Mouse (Mus musculus) embryonic facial prominence, embryonic 11.5 days (tissue): Measurements from ENCODE around the gene Lmx1b. TPM values are rescaled to one million over a fixed set of nuclear protein-coding genes. Genes with fewer than 3 reads are reported as not detected.

Source experiments
- ATAC-seq: fragments of 200-750 bp; cut with Nextera tagmentation; replicated peaks from 2 replicates; pipeline ENCODE4 v1.8.0; 2017; ENCODE audit warnings: low read depth; ENCODE audit not compliant: insufficient number of reproducible peaks, low FRiP score, low TSS enrichment
- DNase-seq: peaks from one replicate; pipeline ENCODE4 v3.0.0-alpha.2; 2015; ENCODE audit warnings: low spot score
- H3K27ac ChIP-seq: fragments of 300-500 bp; sonication (generic); replicated peaks from 2 replicates; pipeline ENCODE4 v1.5.1; 2014; ENCODE audit warnings: mild to moderate bottlenecking, low read depth, low read length, control low read depth
- H3K27me3 ChIP-seq: fragments of 300-500 bp; sonication (generic); 2 replicates; pipeline ENCODE4 v1.6.1; 2014; ENCODE audit warnings: mild to moderate bottlenecking, low read length, moderate library complexity, mixed read lengths; ENCODE audit not compliant: control insufficient read depth, insufficient read depth
- H3K36me3 ChIP-seq: fragments of 300-500 bp; sonication (generic); replicated peaks from 2 replicates; pipeline ENCODE4 v1.6.1; 2014; ENCODE audit warnings: low read depth, mild to moderate bottlenecking, low read length, moderate library complexity, mixed read lengths; ENCODE audit not compliant: control insufficient read depth, insufficient read depth
- H3K4me1 ChIP-seq: fragments of 300-500 bp; sonication (generic); 2 replicates; pipeline ENCODE4 v1.6.1; 2014; ENCODE audit warnings: low read length, mixed read lengths; ENCODE audit not compliant: control insufficient read depth, insufficient read depth
- H3K4me2 ChIP-seq: fragments of 300-500 bp; sonication (generic); 2 replicates; pipeline ENCODE4 v1.6.1; 2014; ENCODE audit warnings: low read depth, mild to moderate bottlenecking, control low read depth, low read length, moderate library complexity
- H3K4me3 ChIP-seq: fragments of 300-500 bp; sonication (generic); 2 replicates; pipeline ENCODE4 v1.5.1; 2014; ENCODE audit warnings: low read depth, low read length, control low read depth
- H3K9ac ChIP-seq: fragments of 300-500 bp; sonication (generic); replicated peaks from 2 replicates; pipeline ENCODE4 v1.6.1; 2014; ENCODE audit warnings: mild to moderate bottlenecking, control low read depth, low read length
- H3K9me3 ChIP-seq: fragments of 300-500 bp; sonication (generic); replicated peaks from 2 replicates; pipeline ENCODE4 v1.6.1; 2016; ENCODE audit warnings: mild to moderate bottlenecking, low read length, inconsistent platforms, mixed read lengths; ENCODE audit not compliant: control insufficient read depth
- WGBS: fragments of 180-500 bp; shearing (Covaris S2); extraction: QIAGEN DNeasy Blood & Tissue Kit; methylation state at CpG from one replicate; pipeline ENCODE4 v1.1.7; 2014; 5-methylcytosine and 5-hydroxymethylcytosine counted together
- polyA plus RNA-seq: library from polyadenylated mRNA; unstranded; fragments of >200 nt; fragmentation: Nextera tagmentation; extraction: Ambion mirVana; gene quantifications from 2 replicates; pipeline ENCODE4 v1.2.1, GENCODE M21; 2014

Gene Lmx1b
- polyA plus RNA-seq, 1 experiment from 2014 or later = 1.2 TPM

DNA sequence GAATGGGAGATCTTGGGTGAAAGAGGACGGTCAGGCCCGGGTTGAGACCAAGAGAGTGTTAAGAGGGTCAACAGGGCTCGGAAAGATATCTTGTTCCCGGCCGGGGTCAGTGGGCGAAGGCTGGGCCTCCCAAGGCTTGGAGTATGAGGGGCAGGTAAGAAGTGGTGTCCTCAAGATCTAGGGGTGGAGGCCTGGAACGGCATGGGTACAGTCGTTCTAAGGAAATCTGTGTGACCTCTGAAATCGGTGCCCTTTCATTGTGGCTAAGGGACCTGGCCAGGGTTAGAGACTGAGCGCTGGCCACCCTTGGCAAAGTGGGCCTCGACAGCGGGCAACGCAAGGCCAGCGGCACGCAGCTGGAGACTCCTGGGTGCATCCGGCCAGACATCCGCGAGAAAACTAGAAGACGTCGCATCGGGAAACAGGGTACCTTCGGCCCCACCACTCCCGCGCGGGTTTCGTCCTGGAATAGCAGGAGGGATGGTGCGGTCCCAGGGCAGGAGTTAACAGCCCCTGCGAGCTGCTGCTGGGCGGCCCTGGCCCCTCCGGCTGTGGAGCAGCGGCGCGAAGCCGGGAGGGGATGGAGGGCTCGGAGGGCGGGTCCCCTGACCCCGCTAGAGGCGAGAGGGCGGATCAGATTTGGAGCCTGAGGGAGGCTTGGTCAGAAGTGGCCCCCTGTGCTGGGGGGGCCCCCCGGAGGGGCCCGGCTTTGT is 1.7 kb upstream of the Lmx1b start:
- Histone ChIP-seq H3K27ac (no peak overlapping the region), H3K9me3 (no peaks in the 10 kb centered on the region), H3K4me2 (peak overlapping the region; percentile 40), H3K4me1 (peaks cover 6% of the 10 kb centered on the region), H3K9ac (0 out of 2 replicates have a peak overlapping the region, but pooled peaks have one; percentile 5), H3K27me3 (peaks cover 94% of the 10 kb centered on the region), H3K4me3 (peak overlapping the region; percentile 42), H3K36me3 (no peaks in the 10 kb centered on the region)
- DNase-seq = no peak
- WGBS = under 1% methylated on average over 41 of the region's 41 CpGs
- no peak for ATAC-seq

DNA sequence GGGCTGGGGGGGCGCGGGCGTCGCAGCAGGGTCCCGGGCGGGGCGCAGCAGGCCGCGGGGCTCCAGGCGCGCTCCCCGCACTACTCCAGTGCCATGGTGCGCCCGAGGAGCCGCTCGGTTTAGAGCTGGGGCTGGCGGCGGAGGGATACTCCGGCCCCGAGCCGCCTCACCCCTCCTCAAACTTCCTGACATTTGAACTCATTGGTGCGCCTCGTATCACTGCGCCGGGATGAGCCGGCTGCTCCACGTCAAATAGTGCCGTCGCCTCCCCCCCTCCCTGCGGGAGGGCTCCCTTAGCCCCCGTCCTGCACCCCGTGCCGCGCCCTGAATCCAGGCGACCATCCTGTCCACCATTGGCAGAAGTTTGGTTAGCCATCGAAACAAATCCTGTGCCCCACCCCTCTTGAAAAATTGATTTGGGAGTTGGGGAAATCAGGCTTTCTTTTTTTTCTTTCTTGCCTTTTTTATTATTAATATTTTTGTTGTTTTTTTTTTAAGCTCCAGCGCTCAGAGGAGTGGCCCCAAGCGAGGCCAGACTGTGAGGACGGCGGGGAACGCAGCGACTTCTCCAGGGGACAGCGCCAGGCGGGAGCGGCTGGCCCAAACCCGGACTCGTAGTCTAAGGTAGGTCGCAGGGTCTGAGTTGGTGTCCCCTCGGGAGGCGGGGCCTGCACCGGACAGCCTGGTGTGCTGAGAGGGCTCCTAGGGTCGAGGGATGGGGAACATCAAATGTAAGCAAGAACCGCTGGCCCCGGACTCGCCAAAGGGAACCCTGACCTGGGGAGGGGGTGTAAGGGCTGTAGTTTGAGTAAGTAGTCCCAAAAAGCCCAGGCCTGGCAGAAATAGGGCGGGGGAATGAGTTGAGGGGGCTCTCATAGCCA is 907 bp upstream of the Lmx1b start:
- ATAC-seq = no peak

DNA sequence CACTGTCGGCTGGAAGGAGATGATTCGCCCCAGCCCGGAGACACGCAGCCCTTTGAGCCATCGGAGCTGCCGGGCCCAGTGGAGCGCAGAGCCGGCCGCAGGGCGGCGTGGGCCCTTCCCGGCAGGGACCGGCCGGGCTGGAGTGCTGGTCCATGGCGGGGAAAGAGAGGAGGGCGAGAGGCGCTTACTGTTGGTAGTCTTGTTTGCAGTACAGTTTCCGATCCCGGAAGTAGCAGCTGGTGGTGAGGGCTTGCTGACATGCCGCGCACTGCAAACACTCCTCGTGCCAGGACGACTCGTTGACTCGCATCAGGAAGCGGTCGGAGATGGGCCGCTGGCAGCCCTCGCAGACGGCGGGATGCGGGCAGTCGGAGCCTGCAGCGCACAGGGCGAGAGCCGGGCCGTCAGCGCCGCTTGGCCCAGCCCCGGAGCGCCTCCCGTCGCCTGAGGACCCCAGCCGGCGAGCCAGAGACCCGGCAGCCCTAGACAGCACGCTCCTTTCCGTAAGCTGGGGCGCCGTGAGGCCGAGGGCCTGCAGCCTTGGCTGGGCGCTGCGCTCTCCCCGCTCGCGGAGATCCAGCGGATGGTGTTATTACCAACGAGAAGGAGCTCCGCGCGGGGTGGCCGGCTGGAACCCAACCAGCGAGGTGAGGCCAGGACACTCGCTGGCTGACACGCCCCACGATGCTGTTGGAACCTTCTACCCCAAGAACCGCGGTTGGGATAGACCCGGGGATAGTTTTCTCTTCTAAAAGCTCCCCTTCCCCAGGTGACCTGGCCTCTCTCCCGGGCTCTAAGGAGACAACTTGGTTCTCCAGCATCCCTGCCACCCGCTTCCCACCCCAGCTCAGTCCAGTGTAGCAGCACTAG is 775 bp downstream of the Lmx1b start:
- DNase-seq = no peak
- Histone ChIP-seq H3K36me3 (no peaks in the 10 kb centered on the region), H3K4me3 (peak overlapping the region; percentile 42), H3K4me1 (peaks cover 6% of the 10 kb centered on the region), H3K4me2 (peak overlapping the region; percentile 37), H3K9ac (peak overlapping the region; percentile 10), H3K27ac (no peak overlapping the region), H3K9me3 (no peaks in the 10 kb centered on the region), H3K27me3 (peaks cover 84% of the 10 kb centered on the region)
- no peak; the same call in 1 of the 2 replicates for ATAC-seq
- WGBS = under 1% methylated on average over 71 of the region's 71 CpGs

More for the DNA sequence above, 907 bp upstream of the Lmx1b start:
- Histone ChIP-seq H3K9me3 (no peaks in the 10 kb centered on the region), H3K4me1 (peaks cover 6% of the 10 kb centered on the region), H3K36me3 (no peaks in the 10 kb centered on the region), H3K27ac (no peak overlapping the region; the same call in 1 of the 2 replicates), H3K27me3 (peaks cover 88% of the 10 kb centered on the region), H3K9ac (peak overlapping the region; percentile 43), H3K4me2 (peak overlapping the region; percentile 87), H3K4me3 (peak overlapping the region; percentile 42)
- peak; percentile 85 for DNase-seq
- under 1% methylated on average over 56 of the region's 56 CpGs for WGBS

DNA sequence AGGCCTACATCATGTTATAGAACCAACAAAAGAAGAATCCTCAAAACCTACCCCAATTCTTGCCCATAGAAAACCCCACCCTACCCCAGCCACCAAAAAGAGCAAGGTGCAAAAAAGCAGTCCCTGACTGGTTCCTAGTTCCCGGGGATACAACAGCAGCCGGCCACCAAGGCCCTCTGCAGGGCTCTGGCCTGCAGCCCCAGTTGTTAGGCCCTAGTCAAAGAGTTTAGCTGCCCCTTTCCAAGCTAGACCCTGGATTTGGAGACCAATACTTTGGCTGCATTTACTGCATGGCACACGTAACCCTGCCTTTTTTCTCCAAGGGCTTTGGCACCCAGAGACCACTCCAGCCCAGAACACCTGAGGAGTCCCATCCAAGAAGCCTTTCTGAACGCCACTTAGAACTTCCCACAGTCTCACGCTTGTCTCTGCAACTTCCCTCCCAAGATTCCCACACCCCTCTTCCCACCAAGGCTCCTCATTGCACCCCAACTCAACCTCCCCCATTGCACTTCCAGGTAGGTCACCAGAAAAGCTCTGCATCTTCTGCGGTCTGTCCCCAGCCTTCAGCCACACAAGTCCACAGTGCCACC is 2.1 kb downstream of the Lmx1b start:
- H3K4me2 ChIP-seq = no peak overlapping the region; the same call in 1 of the 2 replicates
- H3K4me1 ChIP-seq = peaks cover 6% of the 10 kb centered on the region
- H3K27ac ChIP-seq = no peak overlapping the region
- no peak overlapping the region for H3K4me3 ChIP-seq
- DNase-seq (no peak), ATAC-seq (no peak)
- no peak overlapping the region for H3K9ac ChIP-seq
- 17% methylated on average over 6 of the region's 6 CpGs for WGBS
- peaks cover 84% of the 10 kb centered on the region for H3K27me3 ChIP-seq
- no peaks in the 10 kb centered on the region for H3K36me3 ChIP-seq
- no peaks in the 10 kb centered on the region for H3K9me3 ChIP-seq

DNA sequence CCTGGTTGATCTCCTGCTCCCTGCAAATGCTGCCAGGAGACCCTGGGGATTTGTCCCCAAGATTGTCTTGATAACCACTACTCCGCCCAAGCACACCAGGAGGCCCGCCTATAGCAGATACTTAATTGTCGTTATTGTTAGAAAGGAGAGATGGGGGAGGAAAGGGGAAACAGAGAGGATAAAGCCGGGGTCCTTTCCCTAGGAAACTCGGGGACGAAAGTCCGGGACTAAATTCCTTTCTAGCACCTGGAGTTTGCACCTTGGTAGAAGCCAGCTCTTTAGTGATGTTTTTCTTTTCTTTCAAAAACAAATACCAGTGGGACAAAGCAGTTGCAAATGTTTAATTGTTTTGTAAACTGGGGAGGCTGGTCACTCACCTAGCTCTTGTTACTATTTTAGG is 3.0 kb downstream of the Lmx1b start:
- H3K9ac ChIP-seq = no peak overlapping the region
- no peak overlapping the region for H3K4me3 ChIP-seq
- H3K36me3 ChIP-seq = no peaks in the 10 kb centered on the region
- H3K27ac ChIP-seq = no peak overlapping the region
- WGBS = under 1% methylated on average over 7 of the region's 7 CpGs
- H3K9me3 ChIP-seq = no peaks in the 10 kb centered on the region
- peaks cover 1% of the 10 kb centered on the region for H3K4me1 ChIP-seq
- ATAC-seq (no peak), DNase-seq (no peak)
- H3K4me2 ChIP-seq = no peak overlapping the region
- H3K27me3 ChIP-seq = peaks cover 85% of the 10 kb centered on the region

DNA sequence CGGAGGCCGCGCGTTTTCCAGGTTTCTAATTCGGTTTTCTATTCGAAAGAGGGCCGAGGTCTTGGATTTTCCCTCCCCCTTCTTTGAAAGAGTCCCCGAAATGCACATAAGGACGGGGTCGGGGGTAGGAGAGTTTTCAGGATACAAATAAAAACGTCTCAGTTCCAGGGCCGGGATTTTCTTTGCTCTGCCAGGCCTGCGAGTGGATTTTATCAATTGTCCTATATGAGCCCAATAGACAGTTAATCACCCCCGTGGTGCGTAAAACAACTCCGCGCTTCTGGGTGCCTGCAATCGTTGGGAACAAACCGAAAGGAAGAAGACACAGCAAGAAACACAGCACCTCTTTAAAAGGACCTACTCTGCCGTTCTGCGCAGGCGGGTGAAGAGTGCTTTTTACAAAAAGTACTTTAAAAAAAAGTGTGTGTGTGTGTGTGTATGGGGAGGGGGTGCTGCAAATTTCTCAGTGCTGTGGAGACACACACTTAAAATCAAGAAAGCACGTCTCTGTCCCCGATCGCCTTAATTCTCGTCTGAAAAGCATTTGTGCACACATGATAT is 3.6 kb downstream of the Lmx1b start:
- Histone ChIP-seq H3K27ac (no peak overlapping the region), H3K9ac (no peak overlapping the region), H3K4me3 (no peak overlapping the region), H3K27me3 (peaks cover 85% of the 10 kb centered on the region), H3K4me1 (peaks cover 6% of the 10 kb centered on the region), H3K36me3 (no peaks in the 10 kb centered on the region), H3K9me3 (no peaks in the 10 kb centered on the region), H3K4me2 (peak overlapping the region; percentile 7; the same call in 1 of the 2 replicates)
- ATAC-seq (no peak), DNase-seq (no peak)
- under 1% methylated on average over 26 of the region's 26 CpGs for WGBS

DNA sequence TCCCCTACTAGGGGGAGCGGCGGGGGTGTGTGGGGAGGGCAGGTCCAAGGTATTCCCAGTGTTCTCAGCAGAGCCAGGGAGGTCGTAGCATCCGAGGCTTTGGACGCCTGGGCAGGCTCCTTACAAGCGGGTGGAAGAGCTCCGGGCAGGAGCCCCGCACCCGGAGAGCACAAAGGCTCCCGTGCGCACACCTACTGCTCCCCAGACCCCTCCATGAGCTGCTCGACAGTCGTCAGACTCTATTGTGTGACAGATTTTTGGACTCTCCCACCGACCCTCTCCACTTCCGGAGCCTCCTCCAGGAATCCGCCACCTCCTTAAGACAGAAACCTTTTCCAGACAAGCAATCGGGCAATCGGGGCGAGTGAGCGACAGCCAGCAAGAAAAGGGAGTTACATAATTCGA is 4.2 kb downstream of the Lmx1b start:
- Histone ChIP-seq H3K9me3 (no peaks in the 10 kb centered on the region), H3K36me3 (no peaks in the 10 kb centered on the region), H3K9ac (no peak overlapping the region), H3K4me2 (no peak overlapping the region), H3K27ac (no peak overlapping the region), H3K4me1 (peaks cover 12% of the 10 kb centered on the region), H3K4me3 (no peak overlapping the region), H3K27me3 (peaks cover 84% of the 10 kb centered on the region)
- ATAC-seq = no peak
- WGBS = 0% methylated on average over 21 of the region's 21 CpGs
- DNase-seq = no peak
